9 mouse cellular contexts compared by ENCODE assay signal in the genomic region with DNA sequence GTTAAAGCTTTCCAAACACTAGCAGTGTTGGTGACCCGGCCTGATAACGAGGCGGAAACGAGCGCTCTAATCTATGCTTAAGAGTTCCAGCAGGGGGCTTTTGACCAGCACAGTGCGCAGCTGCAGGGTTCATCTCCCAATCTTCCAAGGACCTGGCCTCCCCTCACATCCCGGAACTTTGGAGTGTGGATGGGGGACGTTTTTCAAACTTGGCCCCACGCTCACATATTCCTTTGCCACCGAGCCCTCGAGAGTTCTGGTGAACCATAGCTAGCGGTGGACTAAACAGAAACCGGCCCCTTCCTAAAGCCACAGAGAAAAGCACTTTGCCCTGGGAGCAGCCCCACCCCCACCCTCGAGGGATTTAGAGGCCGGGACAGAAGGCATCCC. TPM values are rescaled to one million over a fixed set of nuclear protein-coding genes. Genes with fewer than 3 reads are reported as not detected.
DNase-seq lines count a peak whose midpoint lies in the region; ATAC-seq and TF ChIP-seq lines count a peak whose summit lies in the region.
"Had no signal": no experiment of that assay in that cellular context is flagged by ENCODE, and none has a peak within 500 bp of the region (broad histone marks: within the 10 kb centered on the region; RNA-seq: fewer than 3 reads in every experiment).

No protein-coding gene starts in this region.

- WGBS in limb, embryonic 14.5 days: under 1% methylated on average over 15 of the region's 15 CpGs
- WGBS in midbrain, embryonic 13.5 days: under 1% methylated on average over 15 of the region's 15 CpGs

- peak overlapping the region; percentile 73 for H3K4me2 ChIP-seq in limb, embryonic 14.5 days (replicated peaks; ENCODE audit: low read depth, low read length, severe bottlenecking)
- H3K4me2 ChIP-seq in midbrain, embryonic 13.5 days (replicated peaks): peak overlapping the region; percentile 59

- H3K36me3 ChIP-seq in ES-E14 (ENCODE audit: control insufficient read depth, insufficient read depth, low read length, poor library complexity, severe bottlenecking): peaks cover 27% of the 10 kb centered on the region
- no peaks in the 10 kb centered on the region for H3K36me3 ChIP-seq in limb, embryonic 14.5 days (ENCODE audit: control insufficient read depth, insufficient read depth, low read length)
- H3K36me3 ChIP-seq in midbrain, embryonic 13.5 days: no peaks in the 10 kb centered on the region

- H3K9me3 ChIP-seq in ES-E14 (ENCODE audit: control insufficient read depth, insufficient read depth, low read depth, low read length): no peaks in the 10 kb centered on the region
- no peaks in the 10 kb centered on the region for H3K9me3 ChIP-seq in limb, embryonic 14.5 days (ENCODE audit: control insufficient read depth, low read length)
- H3K9me3 ChIP-seq in midbrain, embryonic 13.5 days: no peaks in the 10 kb centered on the region

- H3K4me3 ChIP-seq in ES-E14 (ENCODE audit: insufficient read depth in 1 of 2, low read depth in 1 of 2, low read length in 2 of 2, poor library complexity in 1 of 2, severe bottlenecking in 1 of 2): peak overlapping the region; percentile 78 to 81
- H3K4me3 ChIP-seq in limb, embryonic 14.5 days (replicated peaks; ENCODE audit: low read length): peak overlapping the region; percentile 53
- H3K4me3 ChIP-seq in midbrain, embryonic 13.5 days (replicated peaks): peak overlapping the region; percentile 37

- peak overlapping the region; percentile 86 for H3K9ac ChIP-seq in ES-E14 (ENCODE audit: insufficient read depth, low read depth, low read length, poor library complexity, severe bottlenecking)
- peak overlapping the region; percentile 49 for H3K9ac ChIP-seq in limb, embryonic 14.5 days (ENCODE audit: low read depth, low read length, severe bottlenecking)
- H3K9ac ChIP-seq in midbrain, embryonic 13.5 days (replicated peaks): peak overlapping the region; percentile 36; the same call in 1 of the 2 replicates

- H3K27ac ChIP-seq in ES-E14 (ENCODE audit: insufficient read depth, low read depth, low read length, poor library complexity, severe bottlenecking): peak overlapping the region; percentile 96
- H3K27ac ChIP-seq in limb, embryonic 14.5 days (replicated peaks; ENCODE audit: low read depth, low read length): no peak overlapping the region
- no peak overlapping the region for H3K27ac ChIP-seq in midbrain, embryonic 13.5 days

- in situ Hi-C loops in ES-E14 (cut with MboI; ENCODE audit: low sequenced_read_pairs in 2 of 2, unreplicated experiment in 2 of 2): no loop called here

- DNase-seq in 3T3-L1 (ENCODE audit: low read depth, low spot score) (peak; percentile 67), ES-E14 (ENCODE audit: low read depth, low spot score) (peak; percentile 69)
- peak; percentile 40 for DNase-seq in fibroblast of lung, adult 2 months (ENCODE audit: low read depth)
- DNase-seq in heart, postnatal 4 days: peak; percentile 60
- peak; percentile 72 for DNase-seq in limb, embryonic 14.5 days (ENCODE audit: low spot score)
- peak; percentile 39 for DNase-seq in thymus, postnatal 14 days
- no peak for DNase-seq in layer of hippocampus, adult 9-10 months (ENCODE audit: low spot score)

- peak; percentile 88 for ATAC-seq in limb, embryonic 14.5 days (ENCODE audit: low FRiP score, low read depth)
- peak; percentile 70 for ATAC-seq in midbrain, embryonic 13.5 days

- H3K4me1 ChIP-seq in ES-E14 (ENCODE audit: control insufficient read depth in 2 of 2, insufficient read depth in 2 of 2, low read length in 2 of 2, poor library complexity in 1 of 2): peaks cover 3 to 10% of the 10 kb centered on the region in 2 experiments; a peak in 1 of 4 replicates
- no peaks in the 10 kb centered on the region for H3K4me1 ChIP-seq in limb, embryonic 14.5 days (ENCODE audit: control insufficient read depth, insufficient read depth, low read length)
- peaks cover 17% of the 10 kb centered on the region for H3K4me1 ChIP-seq in midbrain, embryonic 13.5 days (replicated peaks)

- peaks cover 44% of the 10 kb centered on the region for H3K27me3 ChIP-seq in limb, embryonic 14.5 days (ENCODE audit: control insufficient read depth, insufficient read depth, low read length)
- peaks cover 83% of the 10 kb centered on the region for H3K27me3 ChIP-seq in midbrain, embryonic 13.5 days

- no peak for TF ChIP-seq POLR2A in limb, embryonic 14.5 days (IDR thresholded peaks at IDR 0.05; ENCODE audit: borderline replicate concordance, extremely low read depth, insufficient read depth, insufficient read length)

TF ChIP-seq in ES-E14, 5 proteins besides CTCF, POLR2A, EP300 and RAD21:
- TF ChIP-seq HCFC1 (IDR thresholded peaks at IDR 0.05; ENCODE audit: borderline replicate concordance, insufficient read depth, low read length) (no peak), MAFK (IDR thresholded peaks at IDR 0.05; ENCODE audit: insufficient read depth, low read depth, low read length) (no peak), ZC3H11A (IDR thresholded peaks at IDR 0.05; ENCODE audit: borderline replicate concordance, low read depth, low read length) (no peak), CHD2 (IDR thresholded peaks at IDR 0.05; ENCODE audit: low read depth, low read length) (no peak), ZNF384 (IDR thresholded peaks at IDR 0.05; ENCODE audit: low read depth, low read length) (no peak)

RNA-seq across cellular contexts. Expression of a gene that starts 6.3 kb away (rescaled TPM):
- 147 and 174 TPM in 2 replicates for total RNA-seq in ES-E14 (2012; rRNA removed)
- not detected for total RNA-seq in heart, postnatal 4 days (2021)
- polyA plus RNA-seq in limb, embryonic 14.5 days (2012; rRNA removed): 0.10 and 0.11 TPM in 2 replicates
- 0.15 TPM in 1 of 2 replicates, not detected in the other for polyA plus RNA-seq in limb, embryonic 14.5 days (2014; fragmentation: Nextera tagmentation; extraction: Ambion mirVana)
- polyA plus RNA-seq in midbrain, embryonic 13.5 days (2015; fragmentation: Nextera tagmentation; extraction: Ambion mirVana): not detected in 2 replicates
- polyA plus RNA-seq: gonadal fat pad, adult 2 months had no signal

RNA-seq across cellular contexts. Expression of a gene that starts 28.7 kb away (rescaled TPM):
- total RNA-seq in ES-E14 (2012; rRNA removed): 1.8 TPM in 2 replicates
- not detected for total RNA-seq in heart, postnatal 4 days (2021)
- 0.08 and 0.40 TPM in 2 replicates for polyA plus RNA-seq in limb, embryonic 14.5 days (2012; rRNA removed)
- polyA plus RNA-seq in limb, embryonic 14.5 days (2014; fragmentation: Nextera tagmentation; extraction: Ambion mirVana): 0.75 TPM in 1 of 2 replicates, not detected in the other
- 0.75 and 0.96 TPM in 2 replicates for polyA plus RNA-seq in midbrain, embryonic 13.5 days (2015; fragmentation: Nextera tagmentation; extraction: Ambion mirVana)

RNA-seq across cellular contexts. Expression of a gene that starts 42.5 kb away (rescaled TPM):
- 7.6 and 8.3 TPM in 2 replicates for total RNA-seq in ES-E14 (2012; rRNA removed)
- total RNA-seq in heart, postnatal 4 days (2021): under 1 TPM; 0.38 to 0.90 TPM
- polyA plus RNA-seq in limb, embryonic 14.5 days (2012; rRNA removed): 8.8 and 9.5 TPM in 2 replicates
- polyA plus RNA-seq in limb, embryonic 14.5 days (2014; fragmentation: Nextera tagmentation; extraction: Ambion mirVana): 1.8 and 2.2 TPM in 2 replicates
- polyA plus RNA-seq in midbrain, embryonic 13.5 days (2015; fragmentation: Nextera tagmentation; extraction: Ambion mirVana): 3.8 and 4.0 TPM in 2 replicates

RNA-seq across cellular contexts. Expression of a gene that starts 55.4 kb away (rescaled TPM):
- 2.3 and 5.3 TPM in 2 replicates for total RNA-seq in ES-E14 (2012; rRNA removed)
- under 1 TPM; 0.07 to 0.14 TPM for total RNA-seq in heart, postnatal 4 days (2021)
- polyA plus RNA-seq in limb, embryonic 14.5 days (2012; rRNA removed): 0.35 and 0.45 TPM in 2 replicates
- 0.10 and 0.22 TPM in 2 replicates for polyA plus RNA-seq in limb, embryonic 14.5 days (2014; fragmentation: Nextera tagmentation; extraction: Ambion mirVana)
- polyA plus RNA-seq in midbrain, embryonic 13.5 days (2015; fragmentation: Nextera tagmentation; extraction: Ambion mirVana): 6.0 and 7.2 TPM in 2 replicates

Comparison
In these comparisons a context has a peak if more than half of its experiments do, and no peak if none do; other contexts are left out.
1. H3K9ac ChIP-seq: peak in every context shown above with its lines; median percentile 86 in ES-E14; 49 in limb, embryonic 14.5 days; 36 in midbrain, embryonic 13.5 days.
2. RNA of a gene that starts 6.3 kb away (total RNA-seq): 147 to 174 TPM in ES-E14; not detected in heart, postnatal 4 days; every median in the first group is over 100 times any median in the second.
3. Peak in every context shown above with its lines, with median percentiles within 50 percentile points of each other: H3K4me3 ChIP-seq.